Mouse (Mus musculus) right cerebral cortex, adult 2 months (tissue): ENCODE measurements at regions not wholly inside any gene's neighbourhood (a gene's known extent, or its start where the extent isn't known, plus 50 kb on each side); places are given as distances from the start of the nearest gene placed in this dataset.
A peak's percentile ranks its signal among the peaks of the same experiment; 100 is the strongest.
"Not testable (repeated sequence)": the region's sequence is repeated elsewhere in the genome, so short reads cannot be mapped to it uniquely, and the experiment has no call there.

Experiments
- DNase-seq, 2 experiments: peaks; one replicate each; pipeline ENCODE4 v3.0.0; 2021 to 2022; ENCODE audit warnings: low spot score in 2 of 2

GRCm38 (mm10) chr19:19347017-19347416, 236.0 kb upstream of the Rorb start:
- peak in 1 of 2 experiments; percentile 10 for DNase-seq

GRCm38 (mm10) chr19:19344426-19344811, 233.4 kb upstream of the Rorb start:
- DNase-seq, result no peak

GRCm38 (mm10) chr19:19343702-19344425, 232.9 kb upstream of the Rorb start:
- DNase-seq, result peak; percentile 64 to 66

- DNase-seq, result not testable (repeated sequence)
Observed at GRCm38 (mm10) chr19:19307142-19307541, 196.1 kb upstream of the Rorb start.

GRCm38 (mm10) chr19:19306476-19307131, 195.6 kb upstream of the Rorb start:
- DNase-seq, result peak; percentile 7 to 22

- not testable (repeated sequence) for DNase-seq
Observed at GRCm38 (mm10) chr19:19285864-19286263, 174.9 kb upstream of the Rorb start.

GRCm38 (mm10) chr19:19246837-19247560, 136.0 kb upstream of the Rorb start:
- DNase-seq, result peak; percentile 2 to 9

GRCm38 (mm10) chr19:19229305-19229994, 118.5 kb upstream of the Rorb start:
- DNase-seq, result no peak

GRCm38 (mm10) chr19:19220826-19221225, 109.8 kb upstream of the Rorb start:
- DNase-seq, result no peak

GRCm38 (mm10) chr19:19219352-19219751, 108.4 kb upstream of the Rorb start:
- DNase-seq, result no peak

- no peak for DNase-seq
Observed at GRCm38 (mm10) chr19:19218700-19219099, 107.7 kb upstream of the Rorb start.

GRCm38 (mm10) chr19:19199534-19199933, 88.5 kb upstream of the Rorb start:
- peak in 1 of 2 experiments; percentile 12 for DNase-seq

GRCm38 (mm10) chr19:19198780-19199179, 87.8 kb upstream of the Rorb start:
- no peak for DNase-seq

- no peak for DNase-seq
Observed at GRCm38 (mm10) chr19:19194728-19195127, 83.7 kb upstream of the Rorb start.

GRCm38 (mm10) chr19:19194306-19194705, 83.3 kb upstream of the Rorb start:
- no peak for DNase-seq

GRCm38 (mm10) chr19:19172767-19173166, 61.8 kb upstream of the Rorb start:
- no peak for DNase-seq

- DNase-seq, result no peak
Observed at GRCm38 (mm10) chr19:19170807-19171206, 59.8 kb upstream of the Rorb start.
